Mouse (Mus musculus): ENCODE measurements around the gene Sult2b1. TPM values are rescaled to one million over a fixed set of nuclear protein-coding genes. Genes with fewer than 3 reads are reported as not detected.

Gene Sult2b1
- polyA plus RNA-seq, 1 experiment = 8.8 TPM

DNA sequence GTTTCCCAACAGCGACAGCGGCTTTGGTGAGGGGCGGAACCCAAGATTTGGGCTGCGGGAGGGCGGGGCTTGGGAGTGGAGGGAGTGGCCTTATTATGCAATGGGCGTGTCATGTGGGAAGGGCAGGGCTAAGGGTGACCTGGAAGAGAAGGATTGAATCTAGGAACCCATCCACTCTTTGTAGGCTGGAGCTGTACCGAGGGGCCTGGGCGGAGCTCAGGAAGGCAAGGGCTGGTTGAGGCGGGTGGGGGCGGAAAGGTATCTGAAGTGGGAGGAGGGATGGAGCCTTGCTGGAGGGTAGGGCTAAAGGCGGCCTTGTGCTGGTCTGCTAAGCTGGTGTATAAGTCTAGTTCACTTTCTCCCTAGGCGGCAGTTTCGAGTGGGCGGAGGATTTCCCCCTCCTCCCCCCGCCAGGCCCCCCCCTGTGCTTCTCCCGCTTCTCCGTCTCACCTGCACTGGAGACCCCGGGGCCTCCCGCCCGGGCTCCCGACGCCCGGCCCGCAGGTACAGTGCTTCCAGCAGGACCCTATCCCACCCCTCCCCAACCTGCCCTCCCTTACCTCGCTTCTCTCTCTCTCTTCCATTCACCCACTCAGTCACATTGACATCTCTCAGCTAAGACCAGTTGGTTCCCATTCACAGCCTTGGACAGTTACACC is 16.2 kb upstream of the Sult2b1 start:
- no peak for TF ChIP-seq POLR2A (IDR thresholded peaks at IDR 0.05; ENCODE audit: control insufficient read depth, low read depth, low read length)
- TF ChIP-seq CTCF (IDR thresholded peaks at IDR 0.05; ENCODE audit: control insufficient read depth, insufficient read depth, insufficient replicate concordance, low read depth, low read length) = no peak
- Histone ChIP-seq H3K27me3 (ENCODE audit: control insufficient read depth, insufficient read depth, low read length) (peaks cover 2% of the 10 kb centered on the region; the same call in 1 of the 2 replicates), H3K4me3 (ENCODE audit: control insufficient read depth, low read depth, low read length) (peak overlapping the region; percentile 76), H3K36me3 (ENCODE audit: control insufficient read depth, insufficient read depth, low read length) (no peaks in the 10 kb centered on the region), H3K27ac (ENCODE audit: control insufficient read depth, insufficient read depth, low read depth, low read length) (no peak overlapping the region), H3K4me1 (ENCODE audit: control insufficient read depth, insufficient read depth, low read length) (peaks cover 11% of the 10 kb centered on the region; the same call in 1 of the 2 replicates)

DNA sequence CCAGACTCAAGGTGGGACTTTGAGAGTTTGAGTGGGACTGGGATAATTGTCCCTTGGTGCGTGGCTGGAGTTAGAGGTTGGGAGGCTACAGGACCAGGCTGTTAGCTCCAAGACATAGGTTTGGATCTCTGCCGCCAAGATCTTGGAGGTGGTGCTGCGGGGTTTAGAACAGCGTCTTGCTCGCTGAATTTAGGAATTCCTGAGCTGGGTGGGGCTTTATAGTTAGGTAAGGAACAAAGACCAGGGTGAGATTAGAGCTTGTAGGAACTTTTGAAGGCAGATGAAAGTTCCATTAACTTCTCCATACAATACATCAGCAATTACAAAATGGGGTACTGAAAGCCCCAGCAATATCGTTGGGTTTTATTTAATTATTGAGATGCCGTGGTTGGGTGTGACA is 15.5 kb upstream of the Sult2b1 start:
- Histone ChIP-seq H3K27me3 (ENCODE audit: control insufficient read depth, insufficient read depth, low read length) (peaks cover 2% of the 10 kb centered on the region; the same call in 1 of the 2 replicates), H3K4me3 (ENCODE audit: control insufficient read depth, low read depth, low read length) (no peak overlapping the region; the same call in 1 of the 2 replicates)

DNA sequence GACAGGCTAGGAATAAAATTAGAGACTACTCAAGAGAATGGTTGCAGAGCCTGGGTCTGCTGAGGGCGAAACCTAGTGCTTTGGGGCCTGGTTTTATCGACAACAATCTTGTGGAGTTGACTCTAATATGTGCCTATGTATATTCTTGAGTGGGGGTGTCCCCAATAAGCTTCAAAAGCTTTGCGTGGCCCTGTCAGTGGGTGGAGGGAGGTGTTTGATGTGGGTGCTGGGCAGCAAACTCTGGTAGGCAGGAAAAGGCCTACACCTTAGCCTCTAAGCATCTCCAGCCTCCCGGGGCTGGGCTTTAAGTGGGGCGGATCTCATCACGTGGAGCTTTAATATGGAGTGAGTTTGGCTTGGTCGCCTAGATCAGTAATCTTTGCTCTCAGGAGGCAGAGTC is 14.5 kb upstream of the Sult2b1 start:
- H3K4me3 ChIP-seq (ENCODE audit: control insufficient read depth, low read depth, low read length) = no peak overlapping the region

More for the DNA sequence above, 15.5 kb upstream of the Sult2b1 start:
- H3K36me3 ChIP-seq (ENCODE audit: control insufficient read depth, insufficient read depth, low read length) = no peaks in the 10 kb centered on the region
- TF ChIP-seq CTCF (IDR thresholded peaks at IDR 0.05; ENCODE audit: control insufficient read depth, insufficient read depth, insufficient replicate concordance, low read depth, low read length) (no peak), POLR2A (IDR thresholded peaks at IDR 0.05; ENCODE audit: control insufficient read depth, low read depth, low read length) (no peak)
- H3K27ac ChIP-seq (ENCODE audit: control insufficient read depth, insufficient read depth, low read depth, low read length) = no peak overlapping the region
- H3K4me1 ChIP-seq (ENCODE audit: control insufficient read depth, insufficient read depth, low read length) = peaks cover 11% of the 10 kb centered on the region; the same call in 1 of the 2 replicates

DNA sequence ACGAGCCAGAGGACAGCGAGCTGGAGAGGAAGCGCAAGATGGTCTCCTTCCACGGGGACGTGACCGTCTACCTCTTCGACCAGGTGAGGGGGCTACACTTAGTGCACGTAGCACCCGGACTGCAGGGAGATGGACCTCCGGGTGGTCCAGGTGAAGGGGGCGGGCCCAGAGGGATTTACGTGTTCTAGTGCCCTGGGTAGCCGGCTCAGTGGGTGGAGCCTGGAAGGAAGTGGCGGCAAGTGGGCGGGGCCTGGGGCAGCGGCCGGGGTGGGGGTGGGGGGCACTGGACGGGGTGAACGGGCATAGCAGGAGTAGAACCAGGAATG is 14.0 kb upstream of the Sult2b1 start:
- Histone ChIP-seq H3K4me3 (ENCODE audit: control insufficient read depth, low read depth, low read length) (peak overlapping the region; percentile 71), H3K36me3 (ENCODE audit: control insufficient read depth, insufficient read depth, low read length) (no peaks in the 10 kb centered on the region), H3K27ac (ENCODE audit: control insufficient read depth, insufficient read depth, low read depth, low read length) (no peak overlapping the region), H3K4me1 (ENCODE audit: control insufficient read depth, insufficient read depth, low read length) (peaks cover 16% of the 10 kb centered on the region), H3K27me3 (ENCODE audit: control insufficient read depth, insufficient read depth, low read length) (peaks cover 2% of the 10 kb centered on the region; the same call in 1 of the 2 replicates)
- no peak for TF ChIP-seq POLR2A (IDR thresholded peaks at IDR 0.05; ENCODE audit: control insufficient read depth, low read depth, low read length)
- TF ChIP-seq CTCF (IDR thresholded peaks at IDR 0.05; ENCODE audit: control insufficient read depth, insufficient read depth, insufficient replicate concordance, low read depth, low read length) = no peak

More for the DNA sequence above, 14.5 kb upstream of the Sult2b1 start:
- Histone ChIP-seq H3K27me3 (ENCODE audit: control insufficient read depth, insufficient read depth, low read length) (peaks cover 2% of the 10 kb centered on the region; the same call in 1 of the 2 replicates), H3K4me1 (ENCODE audit: control insufficient read depth, insufficient read depth, low read length) (peaks cover 11% of the 10 kb centered on the region), H3K36me3 (ENCODE audit: control insufficient read depth, insufficient read depth, low read length) (no peaks in the 10 kb centered on the region), H3K27ac (ENCODE audit: control insufficient read depth, insufficient read depth, low read depth, low read length) (no peak overlapping the region)
- TF ChIP-seq POLR2A (IDR thresholded peaks at IDR 0.05; ENCODE audit: control insufficient read depth, low read depth, low read length) (no peak), CTCF (IDR thresholded peaks at IDR 0.05; ENCODE audit: control insufficient read depth, insufficient read depth, insufficient replicate concordance, low read depth, low read length) (no peak)

DNA sequence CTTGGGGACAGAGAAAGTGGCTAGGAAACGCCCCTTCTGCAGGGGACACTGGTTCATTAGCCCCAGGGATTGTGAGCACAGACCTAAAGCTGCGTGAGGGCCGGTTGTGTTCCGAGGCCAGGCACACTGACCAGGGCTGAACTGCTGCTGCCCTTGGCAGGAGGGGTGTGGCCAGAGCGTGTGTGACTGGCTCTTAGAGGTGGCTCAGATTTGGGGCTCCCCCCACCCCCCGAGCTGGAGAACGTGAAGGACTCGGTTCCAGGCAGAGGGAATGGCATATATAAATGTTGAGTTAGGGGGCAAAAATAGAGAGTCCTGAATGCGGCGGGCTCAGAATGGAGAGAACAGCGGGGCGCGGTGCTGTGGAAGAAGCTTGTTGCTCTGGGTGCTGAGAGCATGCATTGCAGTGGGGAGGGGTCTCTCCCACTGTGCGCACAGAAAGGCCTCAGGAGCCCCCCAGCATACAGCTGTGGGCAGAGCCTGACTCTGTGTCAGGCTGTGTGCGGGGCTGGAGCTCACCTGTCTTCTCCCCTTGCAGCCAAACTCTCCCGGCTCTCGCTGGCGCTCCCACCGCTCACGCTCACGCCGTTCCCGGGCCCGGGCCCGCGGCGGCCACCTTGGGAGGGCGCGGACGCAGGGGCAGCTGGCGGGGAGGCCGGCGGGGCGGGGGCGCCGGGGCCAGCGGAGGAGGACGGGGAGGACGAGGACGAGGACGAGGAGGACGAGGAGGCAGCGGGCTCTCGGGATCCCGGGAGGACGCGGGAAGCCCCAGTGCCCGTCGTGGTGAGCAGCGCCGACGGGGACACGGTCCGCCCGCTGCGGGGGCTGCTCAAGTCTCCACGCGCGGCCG is 13.4 kb upstream of the Sult2b1 start:
- H3K27ac ChIP-seq (ENCODE audit: control insufficient read depth, insufficient read depth, low read depth, low read length) = no peak overlapping the region
- no peaks in the 10 kb centered on the region for H3K36me3 ChIP-seq (ENCODE audit: control insufficient read depth, insufficient read depth, low read length)

DNA sequence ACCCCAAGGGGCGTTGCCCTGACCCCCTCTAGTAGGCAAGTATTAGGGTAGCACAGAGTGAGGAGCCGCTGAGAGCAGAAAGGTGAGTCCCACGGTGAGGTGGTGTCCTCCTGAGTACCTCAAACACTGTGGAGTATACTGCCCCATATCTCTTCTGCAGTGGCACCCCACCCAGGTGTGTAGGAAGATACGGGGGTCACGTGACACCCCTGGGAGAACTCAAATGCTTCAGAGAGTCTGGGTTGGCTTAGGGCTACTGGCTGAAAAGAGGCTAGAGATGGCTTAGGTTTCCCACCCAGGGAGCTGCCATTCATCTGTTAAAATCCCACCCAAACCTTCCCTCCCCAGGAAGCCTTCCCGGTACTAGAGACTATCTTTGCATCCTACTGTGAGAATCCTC is 12.5 kb upstream of the Sult2b1 start:
- no peak overlapping the region for H3K4me3 ChIP-seq (ENCODE audit: control insufficient read depth, low read depth, low read length)
- H3K27me3 ChIP-seq (ENCODE audit: control insufficient read depth, insufficient read depth, low read length) = peaks cover 2% of the 10 kb centered on the region; the same call in 1 of the 2 replicates
- H3K27ac ChIP-seq (ENCODE audit: control insufficient read depth, insufficient read depth, low read depth, low read length) = no peak overlapping the region
- peaks cover 19% of the 10 kb centered on the region for H3K4me1 ChIP-seq (ENCODE audit: control insufficient read depth, insufficient read depth, low read length)
- no peak for TF ChIP-seq POLR2A (IDR thresholded peaks at IDR 0.05; ENCODE audit: control insufficient read depth, low read depth, low read length)
- no peak for TF ChIP-seq CTCF (IDR thresholded peaks at IDR 0.05; ENCODE audit: control insufficient read depth, insufficient read depth, insufficient replicate concordance, low read depth, low read length)
- H3K36me3 ChIP-seq (ENCODE audit: control insufficient read depth, insufficient read depth, low read length) = no peaks in the 10 kb centered on the region

More for the DNA sequence above, 13.4 kb upstream of the Sult2b1 start:
- Histone ChIP-seq H3K27me3 (ENCODE audit: control insufficient read depth, insufficient read depth, low read length) (peaks cover 2% of the 10 kb centered on the region; the same call in 1 of the 2 replicates), H3K4me3 (ENCODE audit: control insufficient read depth, low read depth, low read length) (peak overlapping the region; percentile 71), H3K4me1 (ENCODE audit: control insufficient read depth, insufficient read depth, low read length) (peaks cover 19% of the 10 kb centered on the region)
- TF ChIP-seq CTCF (IDR thresholded peaks at IDR 0.05; ENCODE audit: control insufficient read depth, insufficient read depth, insufficient replicate concordance, low read depth, low read length) (no peak), POLR2A (IDR thresholded peaks at IDR 0.05; ENCODE audit: control insufficient read depth, low read depth, low read length) (no peak)

- no peak for TF ChIP-seq CTCF (IDR thresholded peaks at IDR 0.05; ENCODE audit: control insufficient read depth, insufficient read depth, insufficient replicate concordance, low read depth, low read length)
- no peak for TF ChIP-seq POLR2A (IDR thresholded peaks at IDR 0.05; ENCODE audit: control insufficient read depth, low read depth, low read length)
- Histone ChIP-seq H3K36me3 (ENCODE audit: control insufficient read depth, insufficient read depth, low read length) (no peaks in the 10 kb centered on the region), H3K27me3 (ENCODE audit: control insufficient read depth, insufficient read depth, low read length) (no peaks in the 10 kb centered on the region), H3K27ac (ENCODE audit: control insufficient read depth, insufficient read depth, low read depth, low read length) (no peak overlapping the region), H3K4me1 (ENCODE audit: control insufficient read depth, insufficient read depth, low read length) (peaks cover 10% of the 10 kb centered on the region), H3K4me3 (ENCODE audit: control insufficient read depth, low read depth, low read length) (no peak overlapping the region)
These were observed 10.5 kb upstream of the Sult2b1 start for GRCm38 (mm10) chr7:45794971-45795370.
